Comparison of ENCODE assay signal across 29 mouse cellular contexts in genomic region chr1:135997537-135997936, GRCm38 (mm10). TPM values are rescaled to one million over a fixed set of nuclear protein-coding genes. Genes with fewer than 3 reads are reported as not detected.
"Had no signal": no experiment of that assay in that cellular context is flagged by ENCODE, and none has a peak within 500 bp of the region (broad histone marks: within the 10 kb centered on the region; RNA-seq: fewer than 3 reads in every experiment).

No protein-coding gene starts in this region.

- H3K27ac ChIP-seq: kidney, embryonic 15.5 days; left cerebral cortex, adult 2 months; limb, embryonic 12.5 days; liver, embryonic 13.5 days; neural tube, embryonic 12.5 days; neural tube, embryonic 15.5 days had no signal

- H3K4me3 ChIP-seq: kidney, embryonic 15.5 days; left cerebral cortex, adult 2 months; limb, embryonic 12.5 days; liver, embryonic 13.5 days; neural tube, embryonic 12.5 days; neural tube, embryonic 15.5 days had no signal

- H3K9ac ChIP-seq: kidney, embryonic 15.5 days; limb, embryonic 12.5 days; liver, embryonic 13.5 days; neural tube, embryonic 12.5 days; neural tube, embryonic 15.5 days had no signal

- H3K36me3 ChIP-seq: kidney, embryonic 15.5 days; limb, embryonic 12.5 days; liver, embryonic 13.5 days; neural tube, embryonic 12.5 days; neural tube, embryonic 15.5 days had no signal

- H3K4me1 ChIP-seq: kidney, embryonic 15.5 days; limb, embryonic 12.5 days; neural tube, embryonic 12.5 days; neural tube, embryonic 15.5 days had no signal

- H3K9me3 ChIP-seq: kidney, embryonic 15.5 days; limb, embryonic 12.5 days; liver, embryonic 13.5 days; neural tube, embryonic 12.5 days; neural tube, embryonic 15.5 days had no signal

- DNase-seq: kidney, adult 2 months; kidney, postnatal 10 days; kidney, postnatal 36 days; layer of hippocampus, postnatal 36 days; liver; liver, embryonic 13.5 days; lung, adult 2 months; lung, postnatal 14 days; lung, postnatal 4 days; midbrain, embryonic 14.5 days; retina, postnatal 1 day; right cerebral cortex, postnatal 25 days; thymus, adult 18-20 months; thymus, postnatal 36 days had no signal

- H3K4me2 ChIP-seq: kidney, embryonic 15.5 days; limb, embryonic 12.5 days; liver, embryonic 13.5 days; midbrain, embryonic 11.5 days; neural tube, embryonic 12.5 days; neural tube, embryonic 15.5 days had no signal

- H3K27me3 ChIP-seq: kidney, embryonic 15.5 days; neural tube, embryonic 12.5 days had no signal

RNA-seq across cellular contexts. Expression of gene Igfn1, which starts 8.6 kb away (rescaled TPM):
- total RNA-seq: megakaryocyte progenitor cell, adult 5-6 weeks; megakaryocyte-erythroid progenitor cell, adult 5-6 weeks had no signal
- polyA plus RNA-seq: liver, embryonic 13.5 days; liver, embryonic 16.5 days; lung, adult 2 months; lung, embryonic 16.5 days; midbrain, embryonic 14.5 days; midbrain, postnatal 0 days; neural tube, embryonic 12.5 days; neural tube, embryonic 15.5 days; spleen, adult 2 months; urinary bladder, adult 2 months had no signal

RNA-seq across cellular contexts. Expression of gene Ascl5, which starts 53.1 kb away (rescaled TPM):
- total RNA-seq: layer of hippocampus, adult 8-10 months; layer of hippocampus, postnatal 36 days; megakaryocyte progenitor cell, adult 5-6 weeks; megakaryocyte-erythroid progenitor cell, adult 5-6 weeks had no signal
- polyA plus RNA-seq: kidney, adult 2 months; kidney, embryonic 15.5 days; limb, embryonic 12.5 days; liver, embryonic 13.5 days; liver, embryonic 16.5 days; lung, adult 2 months; lung, embryonic 16.5 days; midbrain, embryonic 11.5 days; midbrain, embryonic 14.5 days; neural tube, embryonic 12.5 days; neural tube, embryonic 15.5 days; small intestine, adult 2 months; spleen, adult 2 months; urinary bladder, adult 2 months had no signal

RNA-seq across cellular contexts. Expression of gene Cacna1s, which starts 55.0 kb away (rescaled TPM):
- total RNA-seq: megakaryocyte progenitor cell, adult 5-6 weeks; megakaryocyte-erythroid progenitor cell, adult 5-6 weeks had no signal
- polyA plus RNA-seq: midbrain, embryonic 14.5 days had no signal
